Mouse (Mus musculus) lung, postnatal 4 days (tissue): ENCODE measurements around the gene Slc44a4.
"Not testable (repeated sequence)": the region's sequence is repeated elsewhere in the genome, so short reads cannot be mapped to it uniquely, and the experiment has no call there.

Experiments used
- DNase-seq, 2 experiments: peaks; one replicate each; pipeline ENCODE4 v3.0.0; 2021

Slc44a4 gene

GRCm38 (mm10) chr17:34944362-34944761, 30.1 kb downstream of the Slc44a4 start:
- no peak for DNase-seq

GRCm38 (mm10) chr17:34946486-34947140, 32.3 kb downstream of the Slc44a4 start:
- DNase-seq, result no peak

DNA sequence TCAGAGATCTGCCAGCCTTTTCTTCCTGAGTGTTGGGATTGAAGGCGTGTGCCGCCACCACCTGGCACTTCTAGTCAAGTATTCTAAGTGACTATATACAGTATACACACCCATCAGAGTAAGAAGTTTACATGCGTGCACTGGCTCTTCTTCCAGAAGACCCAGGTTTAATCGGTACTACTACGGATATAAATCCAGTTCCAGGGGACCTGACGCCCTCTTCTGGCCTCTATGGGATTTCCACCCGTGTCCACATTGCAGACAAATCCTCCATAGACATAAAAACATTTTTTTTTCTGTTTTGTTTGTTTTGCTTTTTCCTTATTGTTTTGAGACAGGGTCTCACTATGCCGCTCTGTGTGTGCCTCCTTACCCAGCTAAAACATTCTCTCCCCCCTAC, 33.3 kb downstream of the Slc44a4 start:
- peak in 1 of 2 experiments; percentile 37 for DNase-seq

DNA sequence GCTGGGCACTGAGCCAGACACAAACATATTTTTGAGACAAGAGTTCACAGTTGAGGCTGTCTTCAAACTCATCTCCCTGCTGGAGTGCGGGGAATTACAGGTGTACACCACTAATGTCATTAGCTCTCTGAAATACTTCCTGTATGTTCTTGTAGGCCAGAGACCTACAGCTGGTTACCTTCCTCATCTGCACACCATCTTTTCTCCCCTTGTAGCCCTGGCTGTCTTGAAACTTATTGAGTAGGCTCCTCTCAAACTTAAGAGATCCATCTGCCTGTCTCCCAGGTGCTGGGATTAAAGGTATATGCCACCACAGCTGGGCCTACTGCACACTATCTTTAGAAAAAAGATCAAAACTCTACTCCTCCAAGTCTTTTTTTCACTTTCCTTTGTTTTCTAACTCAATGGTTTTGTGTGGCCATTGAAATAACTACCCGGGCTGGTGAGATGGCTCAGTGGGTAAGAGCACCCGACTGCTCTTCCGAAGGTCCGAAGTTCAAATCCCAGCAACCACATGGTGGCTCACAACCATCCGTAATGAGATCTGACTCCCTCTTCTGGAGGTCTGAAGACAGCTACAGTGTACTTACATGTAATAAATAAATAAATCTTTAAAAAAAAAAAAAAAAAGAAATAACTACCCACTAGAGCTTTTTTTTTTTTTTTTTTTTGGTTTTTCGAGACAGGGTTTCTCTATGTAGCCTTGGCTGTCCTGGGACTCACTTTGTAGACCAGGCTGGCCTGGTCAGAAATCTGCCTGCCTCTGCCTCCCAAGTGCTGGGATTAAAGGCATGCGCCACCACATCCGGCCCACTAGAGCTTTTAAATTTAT, 34.7 kb downstream of the Slc44a4 start:
- DNase-seq, result not testable (repeated sequence)

- DNase-seq, result no peak
These were observed 35.3 kb downstream of the Slc44a4 start for GRCm38 (mm10) chr17:34949553-34949969.

- DNase-seq, result no peak
These were observed 36.5 kb downstream of the Slc44a4 start for GRCm38 (mm10) chr17:34950514-34951455.

GRCm38 (mm10) chr17:34951636-34952377, 37.5 kb downstream of the Slc44a4 start:
- DNase-seq, result no peak

DNA sequence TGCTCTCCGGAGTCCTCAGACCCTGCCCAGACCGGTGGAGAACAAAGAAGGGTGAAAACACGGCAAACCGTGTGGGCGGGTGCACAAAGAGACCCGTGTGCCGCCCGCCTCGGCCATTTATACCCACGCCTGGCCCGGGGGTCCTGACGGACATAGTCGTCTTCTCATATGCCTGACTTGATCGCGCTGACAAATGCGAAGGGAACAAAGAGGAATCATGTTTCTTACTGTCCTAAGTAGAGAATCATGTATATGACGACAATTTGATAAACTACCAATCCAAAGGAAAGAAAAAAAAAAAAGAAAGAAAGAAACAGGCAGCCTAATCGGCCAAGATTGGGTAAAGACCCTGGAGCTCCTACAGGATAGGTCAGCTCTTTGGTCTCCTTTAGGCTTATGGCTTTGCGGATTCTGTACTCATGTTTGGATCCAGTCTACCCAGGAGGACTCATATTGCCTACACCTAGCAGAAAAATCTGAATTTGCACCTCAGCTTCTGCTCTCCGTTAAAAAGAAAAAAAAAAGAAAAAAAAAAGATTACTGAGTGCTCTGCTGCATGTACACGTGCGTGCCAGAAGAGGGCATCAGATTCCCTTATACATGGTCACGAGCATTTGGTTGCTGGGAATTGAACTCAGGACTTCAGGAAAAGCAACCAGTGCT, 38.2 kb downstream of the Slc44a4 start:
- peak; percentile 81 to 88 for DNase-seq

- DNase-seq, result no peak
These were observed 39.0 kb downstream of the Slc44a4 start for GRCm38 (mm10) chr17:34953258-34953657.

GRCm38 (mm10) chr17:34953904-34954303, 39.6 kb downstream of the Slc44a4 start:
- no peak for DNase-seq

- no peak for DNase-seq
These were observed 40.6 kb downstream of the Slc44a4 start for GRCm38 (mm10) chr17:34954831-34955230.

DNA sequence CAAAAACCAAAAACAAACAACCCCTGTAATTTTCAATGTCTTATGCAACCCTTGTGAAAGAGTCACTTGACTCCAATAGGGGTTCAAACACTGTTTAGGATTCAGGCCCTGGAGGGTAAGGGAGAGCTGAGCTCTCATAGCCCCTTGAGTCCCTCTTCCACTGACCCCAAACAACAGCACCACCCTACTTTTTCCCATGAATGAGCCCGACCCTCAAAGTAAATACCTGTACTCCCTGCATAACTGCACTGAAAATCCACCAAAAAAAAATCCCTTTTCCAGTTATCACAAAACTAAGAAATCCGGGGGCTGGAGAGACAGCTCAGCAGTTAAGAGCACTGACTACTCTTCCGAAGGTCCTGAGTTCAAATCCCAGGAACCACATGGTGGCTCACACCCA, 41.6 kb downstream of the Slc44a4 start:
- no peak for DNase-seq

GRCm38 (mm10) chr17:34956340-34956739, 42.1 kb downstream of the Slc44a4 start:
- no peak for DNase-seq

DNA sequence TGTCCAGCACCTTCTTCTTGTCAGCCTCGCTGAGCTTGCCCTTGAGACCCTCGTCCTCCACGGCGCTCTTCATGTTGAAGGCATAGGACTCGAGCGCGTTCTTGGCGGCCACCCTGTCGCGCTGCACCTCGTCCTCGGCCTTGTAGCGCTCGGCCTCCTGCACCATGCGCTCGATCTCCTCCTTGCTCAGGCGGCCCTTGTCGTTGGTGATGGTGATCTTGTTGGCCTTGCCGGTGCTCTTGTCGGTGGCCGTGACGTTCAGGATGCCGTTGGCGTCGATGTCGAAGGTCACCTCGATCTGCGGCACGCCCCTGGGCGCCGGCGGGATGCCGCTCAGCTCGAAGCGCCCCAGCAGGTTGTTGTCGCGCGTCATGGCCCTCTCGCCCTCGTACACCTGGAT, 43.0 kb downstream of the Slc44a4 start:
- DNase-seq, result not testable (repeated sequence)

- DNase-seq, result not testable (repeated sequence)
These were observed 43.7 kb downstream of the Slc44a4 start for GRCm38 (mm10) chr17:34957966-34958365.

- not testable (repeated sequence) for DNase-seq
These were observed 44.5 kb downstream of the Slc44a4 start for GRCm38 (mm10) chr17:34958734-34959129.

DNA sequence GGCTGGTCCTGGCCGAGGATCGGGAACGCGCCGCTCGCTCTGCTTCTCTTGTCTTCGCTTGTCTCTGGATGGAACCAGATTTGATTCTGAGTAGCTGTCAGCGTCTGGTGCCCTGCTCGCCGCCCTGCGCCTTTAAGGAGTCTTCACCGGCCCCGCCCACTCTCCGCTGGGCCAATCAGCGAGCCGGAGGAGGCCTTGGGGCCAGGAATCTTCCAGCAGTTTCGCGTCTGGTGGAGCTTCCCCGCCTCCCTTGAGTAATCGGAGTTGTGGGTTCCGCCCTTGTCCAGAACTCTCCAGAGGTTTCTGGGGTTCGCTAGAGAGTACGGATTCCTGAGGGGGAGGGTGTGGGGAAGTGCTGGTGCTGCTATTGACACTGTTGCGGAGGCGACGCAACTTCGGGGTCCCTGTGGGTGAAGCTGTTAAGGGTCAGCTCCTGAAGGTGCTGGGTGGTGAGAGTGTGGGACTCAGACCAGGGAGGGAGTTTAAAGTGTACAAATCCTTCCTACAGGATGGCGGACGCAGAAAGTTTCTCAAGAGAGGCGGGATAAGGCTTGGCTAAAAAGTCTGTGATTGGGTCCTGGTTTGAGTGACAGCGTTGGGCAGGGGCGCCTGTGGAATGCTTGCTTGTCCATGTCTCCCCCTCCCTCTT, 45.0 kb downstream of the Slc44a4 start, which contains the start of gene Hspa1b:
Gene Hspa1b, minus strand, starts transcription at position 109 of the 649 bp plus-strand sequence.
- peak; percentile 89 to 92 for DNase-seq

DNA sequence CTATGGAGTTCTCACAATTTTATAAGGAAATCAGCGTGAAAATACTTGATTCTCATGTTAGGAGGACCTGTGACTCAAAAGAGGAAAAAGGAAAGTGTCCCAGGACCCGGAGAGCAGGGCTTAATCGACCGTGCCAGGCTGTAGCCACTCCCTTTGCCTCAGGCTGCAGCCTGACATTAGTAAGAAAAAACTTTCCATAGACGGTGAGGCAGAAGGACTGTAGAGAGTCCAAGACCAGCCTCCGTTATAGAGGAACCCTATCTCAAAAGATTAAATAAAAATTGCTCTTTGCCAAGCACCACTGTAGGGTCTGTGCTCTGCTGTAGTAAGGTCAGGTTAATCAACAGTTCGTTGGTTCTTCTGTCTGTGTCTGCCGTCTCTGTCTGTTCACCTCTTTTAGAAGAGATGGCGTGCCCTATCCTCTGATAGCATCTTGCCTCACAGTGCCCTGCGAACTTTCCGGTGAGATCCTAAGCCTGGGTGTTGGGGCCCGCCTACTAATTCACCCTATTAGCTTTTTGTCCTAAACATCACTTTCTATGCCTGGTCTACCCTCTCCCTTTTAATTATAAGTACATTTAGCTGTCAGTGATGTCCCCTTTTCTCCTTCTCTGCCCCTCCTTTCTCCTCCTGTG, 45.7 kb downstream of the Slc44a4 start:
- no peak for DNase-seq

- no peak for DNase-seq
These were observed 46.6 kb downstream of the Slc44a4 start for GRCm38 (mm10) chr17:34960702-34961493.

DNA sequence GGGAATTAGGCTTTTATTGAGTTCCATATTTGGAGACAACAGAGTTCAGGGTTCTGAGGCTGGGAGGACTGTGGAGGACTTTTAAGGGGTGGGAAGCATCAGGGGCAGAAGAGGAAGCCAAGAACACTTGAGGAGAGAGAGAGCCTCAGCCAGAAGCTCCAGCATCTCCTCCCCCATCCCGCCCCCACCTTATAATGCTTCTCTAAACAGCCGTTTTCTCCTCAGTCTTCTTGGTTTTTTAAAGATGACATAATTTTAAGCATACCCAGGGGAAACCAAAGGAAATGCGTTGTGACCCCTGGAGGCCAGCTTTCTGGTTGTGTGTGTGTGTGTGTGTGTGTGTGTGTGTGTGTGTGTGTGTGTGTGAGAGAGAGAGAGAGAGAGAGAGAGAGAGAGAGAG, 47.9 kb downstream of the Slc44a4 start:
- DNase-seq, result no peak
